Mouse (Mus musculus) right cerebral cortex, adult 18-20 months (tissue): ENCODE measurements at regions not wholly inside any gene's neighbourhood (a gene's known extent, or its start where the extent isn't known, plus 50 kb on each side); places are given as distances from the start of the nearest gene placed in this dataset.

Source experiments
- DNase-seq: peaks from one replicate; pipeline ENCODE4 v3.0.0; 2022; ENCODE audit warnings: mixed read lengths

DNA sequence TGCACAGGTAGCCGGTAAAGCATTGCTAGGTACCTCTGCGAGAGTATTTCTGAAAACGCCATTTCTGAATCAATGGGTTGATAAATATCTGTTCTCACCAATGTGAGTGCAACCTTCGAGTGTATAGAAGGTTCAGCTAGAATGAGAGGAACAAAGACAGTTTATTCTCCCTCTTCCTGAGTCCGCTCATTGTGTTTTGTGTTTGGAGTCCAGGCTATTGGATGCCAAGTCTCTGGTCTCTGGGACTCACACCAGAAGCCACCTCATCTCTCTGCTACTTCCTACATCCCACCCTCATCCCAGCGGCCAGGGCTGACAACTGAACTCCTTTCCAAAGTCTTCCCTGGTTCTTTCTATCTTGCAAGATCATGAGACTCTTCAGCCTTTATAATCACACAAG lies 62.7 kb downstream of the Lrrc30 start:
- DNase-seq = no peak

DNA sequence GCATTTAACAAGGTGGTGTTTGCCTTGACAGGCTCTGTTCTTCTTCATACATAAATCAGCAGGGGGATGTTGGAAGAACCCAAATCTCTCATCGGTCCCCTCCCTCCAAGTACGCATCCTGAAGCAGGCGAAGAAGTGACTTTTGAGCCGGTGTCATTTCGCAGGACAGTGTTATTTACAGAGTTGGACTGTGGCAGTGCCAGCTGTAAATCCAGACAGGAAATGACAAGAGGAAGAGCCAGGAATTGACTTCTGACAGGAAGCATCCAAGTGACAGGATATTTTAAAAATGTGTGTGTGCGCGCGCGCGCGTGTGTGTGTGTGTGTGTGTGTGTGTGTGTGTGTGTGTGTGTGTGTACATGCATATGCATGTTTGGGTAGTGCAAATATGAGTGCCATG lies 66.3 kb downstream of the Lrrc30 start:
- DNase-seq = no peak

- DNase-seq = no peak
Observed at GRCm38 (mm10) chr17:67565746-67566145, 66.8 kb downstream of the Lrrc30 start.

GRCm38 (mm10) chr17:67564845-67565244 lies 67.7 kb downstream of the Lrrc30 start:
- no peak for DNase-seq

GRCm38 (mm10) chr17:67563036-67563435 lies 69.5 kb downstream of the Lrrc30 start:
- no peak for DNase-seq

GRCm38 (mm10) chr17:67561802-67562201 lies 70.7 kb downstream of the Lrrc30 start:
- no peak for DNase-seq

- no peak for DNase-seq
Observed at GRCm38 (mm10) chr17:67557351-67557870, 75.1 kb downstream of the Lrrc30 start.

DNA sequence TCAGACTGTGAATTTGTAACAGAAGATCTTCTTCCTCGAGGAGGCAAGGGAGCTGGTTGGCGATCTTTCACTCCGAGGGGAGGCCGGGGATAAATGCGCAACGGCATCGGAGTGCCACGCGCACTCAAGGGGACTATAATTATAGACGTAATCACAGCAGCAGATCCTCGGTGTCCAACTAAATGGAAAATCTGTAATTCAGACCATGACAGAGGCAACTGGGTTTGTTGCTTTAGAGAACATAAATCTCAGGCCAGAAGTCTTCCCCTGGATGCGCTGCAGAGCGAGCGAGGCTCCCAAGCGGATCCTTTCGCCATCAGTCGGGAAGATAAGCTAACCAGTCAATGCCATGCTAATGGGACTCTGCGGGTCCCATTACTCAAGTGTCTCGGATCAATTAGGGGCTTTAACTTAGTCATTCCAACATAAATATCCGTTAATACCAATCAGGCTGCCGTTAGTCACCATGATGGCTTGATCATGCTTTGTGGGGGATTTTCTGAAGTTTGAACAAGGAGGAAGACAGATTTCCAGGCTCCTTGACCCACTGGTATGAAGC lies 79.9 kb downstream of the Lrrc30 start:
- DNase-seq = no peak

- no peak for DNase-seq
Observed at GRCm38 (mm10) chr17:67548966-67549700, 83.4 kb downstream of the Lrrc30 start.

GRCm38 (mm10) chr17:67544410-67544809 lies 88.1 kb downstream of the Lrrc30 start:
- DNase-seq = no peak

GRCm38 (mm10) chr17:67532331-67532730 lies 100.2 kb downstream of the Lrrc30 start:
- no peak for DNase-seq

GRCm38 (mm10) chr17:67520848-67521411 lies 111.6 kb downstream of the Lrrc30 start:
- no peak for DNase-seq

DNA sequence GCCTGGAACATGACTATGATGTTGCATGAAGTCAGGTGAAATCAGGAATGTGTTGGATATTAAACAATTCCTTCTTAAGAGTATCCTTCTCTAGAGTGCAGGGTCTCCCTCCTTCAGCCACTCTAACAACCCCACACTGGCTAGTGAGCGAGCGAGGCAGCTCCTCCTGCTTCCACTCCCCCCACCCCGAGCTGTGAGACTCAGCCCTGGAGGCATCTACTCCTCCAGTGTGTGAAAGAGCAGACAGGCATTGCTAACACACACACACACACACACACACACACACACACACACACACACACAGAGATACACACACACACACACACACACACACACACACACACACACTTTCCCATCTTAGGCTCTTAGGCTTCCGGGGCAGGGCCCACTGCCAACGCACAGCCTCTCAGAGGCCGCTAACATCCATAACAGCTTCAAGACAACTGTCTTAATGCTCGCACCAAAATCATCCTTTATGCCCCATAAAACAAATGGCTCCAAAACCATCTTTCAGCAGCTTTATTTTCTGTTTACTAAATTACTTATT lies 116.8 kb downstream of the Lrrc30 start:
- no peak for DNase-seq

- no peak for DNase-seq
Observed at GRCm38 (mm10) chr17:67514387-67515241, 117.9 kb downstream of the Lrrc30 start.

GRCm38 (mm10) chr17:67512699-67513450 lies 119.6 kb downstream of the Lrrc30 start:
- DNase-seq = no peak

DNA sequence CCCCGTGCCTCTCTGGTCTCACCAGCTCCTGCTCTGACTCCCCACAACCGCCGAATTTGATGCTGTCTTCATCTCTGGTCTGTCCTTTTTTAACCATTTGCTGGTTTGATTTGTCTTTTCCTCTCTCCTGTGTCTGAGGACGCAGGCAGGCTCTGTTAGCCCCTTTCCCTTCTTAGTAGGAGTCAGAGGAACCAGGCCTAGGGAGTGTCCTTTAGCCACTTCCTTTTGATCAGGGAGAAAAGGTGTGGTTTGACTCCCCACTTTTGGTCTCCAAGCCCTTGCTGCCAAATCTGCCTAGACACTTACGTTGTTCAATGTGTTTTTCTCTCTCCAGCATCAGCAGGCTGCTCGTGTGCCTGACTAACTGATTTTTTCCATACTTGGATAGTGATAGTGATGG lies 120.5 kb downstream of the Lrrc30 start:
- DNase-seq = no peak

GRCm38 (mm10) chr17:67509921-67510320 lies 122.6 kb downstream of the Lrrc30 start:
- DNase-seq = no peak

GRCm38 (mm10) chr17:67509091-67509618 lies 123.4 kb downstream of the Lrrc30 start:
- DNase-seq = no peak

DNA sequence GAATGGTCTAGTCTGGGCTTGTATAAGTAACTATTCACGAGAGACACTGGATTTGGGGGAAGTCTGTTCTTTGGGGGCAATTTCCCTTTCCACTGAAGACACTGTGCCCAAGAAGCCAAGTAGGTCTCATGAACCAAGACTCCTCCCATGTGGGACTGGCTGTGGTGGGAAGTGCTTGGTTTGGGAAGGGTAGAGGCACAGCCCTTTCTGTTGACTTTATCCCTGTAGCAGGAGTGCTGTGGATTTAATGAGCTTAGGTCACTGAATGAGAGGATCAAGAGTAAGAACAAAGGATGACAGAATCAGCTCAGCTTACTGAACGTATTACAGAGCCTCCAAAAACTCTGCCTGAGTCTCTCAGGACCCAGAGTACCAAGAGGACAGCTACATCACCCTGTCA lies 124.2 kb downstream of the Lrrc30 start:
- no peak for DNase-seq

- no peak for DNase-seq
Observed at GRCm38 (mm10) chr17:67506466-67506865, 126.1 kb downstream of the Lrrc30 start.

- DNase-seq = no peak
Observed at GRCm38 (mm10) chr17:67504502-67505033, 128.0 kb downstream of the Lrrc30 start.
